Mouse (Mus musculus) c-Kit-positive CD71-positive TER-119-positive erythroid progenitor cells, embryonic 14.5 days (primary cell): ENCODE data around the gene Fam155a.
"Not testable (repeated sequence)": the region's sequence is repeated elsewhere in the genome, so short reads cannot be mapped to it uniquely, and the experiment has no call there.

ENCODE experiments used
- DNase-seq: peaks from one replicate; pipeline ENCODE4 v3.0.0-alpha.2; 2013; ENCODE audit warnings: low spot score

Fam155a gene

GRCm38 (mm10) chr8:9398606-9399263, 372.2 kb downstream of the Fam155a start:
- no peak for DNase-seq

- no peak for DNase-seq
Observed at GRCm38 (mm10) chr8:9398040-9398439, 372.9 kb downstream of the Fam155a start.

GRCm38 (mm10) chr8:9394670-9395069, 376.3 kb downstream of the Fam155a start:
- DNase-seq: no peak

GRCm38 (mm10) chr8:9393246-9393645, 377.7 kb downstream of the Fam155a start:
- DNase-seq: no peak

- not testable (repeated sequence) for DNase-seq
Observed at GRCm38 (mm10) chr8:9390229-9390628, 380.7 kb downstream of the Fam155a start.

- DNase-seq: no peak
Observed at GRCm38 (mm10) chr8:9369201-9369600, 401.8 kb downstream of the Fam155a start.

- no peak for DNase-seq
Observed at GRCm38 (mm10) chr8:9367721-9368120, 403.2 kb downstream of the Fam155a start.

GRCm38 (mm10) chr8:9365381-9365780, 405.6 kb downstream of the Fam155a start:
- DNase-seq: no peak

GRCm38 (mm10) chr8:9348523-9349135, 422.3 kb downstream of the Fam155a start:
- DNase-seq: peak; percentile 0

- no peak for DNase-seq
Observed at GRCm38 (mm10) chr8:9347163-9347562, 423.8 kb downstream of the Fam155a start.

- no peak for DNase-seq
Observed at GRCm38 (mm10) chr8:9344136-9344535, 426.8 kb downstream of the Fam155a start.

GRCm38 (mm10) chr8:9342998-9343397, 428.0 kb downstream of the Fam155a start:
- no peak for DNase-seq

- DNase-seq: no peak
Observed at GRCm38 (mm10) chr8:9342593-9342992, 428.4 kb downstream of the Fam155a start.

GRCm38 (mm10) chr8:9337905-9338304, 433.1 kb downstream of the Fam155a start:
- no peak for DNase-seq

- no peak for DNase-seq
Observed at GRCm38 (mm10) chr8:9335933-9336303, 435.0 kb downstream of the Fam155a start.

GRCm38 (mm10) chr8:9335285-9335932, 435.6 kb downstream of the Fam155a start:
- no peak for DNase-seq

- DNase-seq: no peak
Observed at GRCm38 (mm10) chr8:9332766-9333165, 438.2 kb downstream of the Fam155a start.

GRCm38 (mm10) chr8:9309456-9309855, 461.5 kb downstream of the Fam155a start:
- DNase-seq: no peak

- DNase-seq: no peak
Observed at GRCm38 (mm10) chr8:9303526-9304135, 467.3 kb downstream of the Fam155a start.

GRCm38 (mm10) chr8:9295046-9295445, 475.9 kb downstream of the Fam155a start:
- no peak for DNase-seq

GRCm38 (mm10) chr8:9292532-9292931, 478.4 kb downstream of the Fam155a start:
- DNase-seq: no peak

GRCm38 (mm10) chr8:9288015-9288729, 482.8 kb downstream of the Fam155a start:
- no peak for DNase-seq
